Mouse (Mus musculus) liver, embryonic 13.5 days (tissue): ENCODE results near the gene Tab2. TPM values are rescaled to one million over a fixed set of nuclear protein-coding genes. Genes with fewer than 3 reads are reported as not detected.
A peak's percentile ranks its signal among the peaks of the same experiment; 100 is the strongest.

Experiments used
- ATAC-seq: fragments of 200-750 bp; cut with Nextera tagmentation; 2 replicates; pipeline ENCODE4 v1.8.0; 2017; ENCODE audit warnings: low read depth, mild to moderate bottlenecking, moderate number of reproducible peaks, moderate library complexity
- DNase-seq: peaks from one replicate; pipeline ENCODE4 v3.0.0; 2022
- H3K27ac ChIP-seq: fragments of 300-500 bp; sonication (generic); 2 replicates; pipeline ENCODE4 v1.5.1; 2015; ENCODE audit warnings: moderate library complexity, mild to moderate bottlenecking, inconsistent platforms
- H3K27me3 ChIP-seq: fragments of 300-500 bp; sonication (generic); 2 replicates; pipeline ENCODE4 v1.6.1; 2015; ENCODE audit warnings: mild to moderate bottlenecking, inconsistent platforms
- H3K36me3 ChIP-seq: fragments of 300-500 bp; sonication (generic); 2 replicates; pipeline ENCODE4 v1.6.1; 2015; ENCODE audit warnings: mild to moderate bottlenecking, inconsistent platforms
- H3K4me1 ChIP-seq: fragments of 300-500 bp; sonication (generic); replicated peaks from 2 replicates; pipeline ENCODE4 v1.6.1; 2015; ENCODE audit warnings: inconsistent platforms
- H3K4me2 ChIP-seq: fragments of 300-500 bp; sonication (generic); 2 replicates; pipeline ENCODE4 v1.6.1; 2015; ENCODE audit warnings: inconsistent platforms, mild to moderate bottlenecking, moderate library complexity
- H3K4me3 ChIP-seq: fragments of 300-500 bp; sonication (generic); replicated peaks from 2 replicates; pipeline ENCODE4 v1.5.1; 2015; ENCODE audit warnings: mild to moderate bottlenecking, inconsistent platforms
- H3K9ac ChIP-seq: fragments of 300-500 bp; sonication (generic); 2 replicates; pipeline ENCODE4 v1.6.1; 2015; ENCODE audit warnings: mild to moderate bottlenecking, inconsistent platforms
- H3K9me3 ChIP-seq: fragments of 300-500 bp; sonication (generic); replicated peaks from 2 replicates; pipeline ENCODE4 v1.6.1; 2016; ENCODE audit warnings: inconsistent platforms
- WGBS: fragments of 180-500 bp; shearing (Covaris S2); methylation state at CpG from one replicate; pipeline ENCODE4 v1.1.7; 2015; ENCODE audit not compliant: insufficient replicate concordance; 5-methylcytosine and 5-hydroxymethylcytosine counted together
- polyA plus RNA-seq: library from polyadenylated mRNA; unstranded; fragments of >200 nt; fragmentation: Nextera tagmentation; extraction: Ambion mirVana; gene quantifications from 2 replicates; pipeline ENCODE4 v1.2.1, GENCODE M21; 2015

Gene Tab2
- polyA plus RNA-seq: 9.2 TPM in 2 replicates

- Histone ChIP-seq H3K4me1 (peaks cover 63% of the 10 kb centered on the region), H3K9ac (peak within 1 kb of the TSS; percentile 97), H3K36me3 (no peaks in the 10 kb centered on the region; the same call in 1 of the 2 replicates), H3K4me3 (peak within 1 kb of the TSS; percentile 95), H3K4me2 (peak within 1 kb of the TSS; percentile 88), H3K9me3 (no peaks in the 10 kb centered on the region), H3K27me3 (no peaks in the 10 kb centered on the region), H3K27ac (peak within 1 kb of the TSS; percentile 92)
- under 1% methylated on average over 69 of the region's 97 CpGs for WGBS
- DNase-seq: peak; percentile 84
- peak; percentile 92 for ATAC-seq
Measured at GRCm38 (mm10) chr10:7956228-7957001, at the start of gene Tab2. TSS of gene Tab2 (minus strand) at chr10:7956230.

DNA sequence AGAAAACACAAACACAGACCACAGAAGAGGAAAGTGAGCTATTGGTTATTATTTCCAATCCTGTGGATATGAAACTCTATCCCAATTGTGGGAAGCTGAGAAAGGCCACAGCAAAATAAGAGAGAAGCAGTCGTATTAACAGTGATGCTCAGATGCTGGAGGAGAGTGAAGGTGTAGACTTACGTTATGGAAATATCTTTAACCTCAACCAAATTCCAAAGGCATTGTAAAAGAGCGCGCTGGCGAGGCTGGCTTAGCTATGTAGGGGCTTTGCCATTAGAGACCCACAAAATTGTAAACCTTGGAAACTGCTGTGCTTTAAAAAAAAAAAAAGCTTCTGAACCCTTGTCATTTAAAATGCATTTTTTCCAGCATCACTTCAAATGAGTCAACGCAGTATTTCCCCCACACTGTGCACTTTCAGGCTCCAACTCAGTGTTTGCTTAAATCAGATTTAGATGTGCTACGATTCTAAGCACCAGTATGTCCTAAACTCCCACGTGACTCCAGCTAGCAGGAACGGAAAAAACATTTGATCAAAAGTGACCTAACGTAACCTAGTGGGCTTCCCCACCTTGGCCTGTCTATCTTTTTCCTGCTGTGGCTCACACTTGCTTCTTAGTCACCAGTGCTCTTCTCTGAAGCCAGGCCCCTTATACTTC lies 36.4 kb upstream of the Tab2 start:
- H3K27ac ChIP-seq: no peak overlapping the region
- H3K36me3 ChIP-seq: no peaks in the 10 kb centered on the region
- H3K9ac ChIP-seq: no peak overlapping the region
- DNase-seq (no peak), ATAC-seq (no peak)
- H3K4me1 ChIP-seq: no peaks in the 10 kb centered on the region
- H3K9me3 ChIP-seq: no peaks in the 10 kb centered on the region
- H3K4me3 ChIP-seq: no peak overlapping the region
- 67% methylated on average over 10 of the region's 10 CpGs for WGBS
- no peaks in the 10 kb centered on the region for H3K27me3 ChIP-seq
- no peak overlapping the region for H3K4me2 ChIP-seq

DNA sequence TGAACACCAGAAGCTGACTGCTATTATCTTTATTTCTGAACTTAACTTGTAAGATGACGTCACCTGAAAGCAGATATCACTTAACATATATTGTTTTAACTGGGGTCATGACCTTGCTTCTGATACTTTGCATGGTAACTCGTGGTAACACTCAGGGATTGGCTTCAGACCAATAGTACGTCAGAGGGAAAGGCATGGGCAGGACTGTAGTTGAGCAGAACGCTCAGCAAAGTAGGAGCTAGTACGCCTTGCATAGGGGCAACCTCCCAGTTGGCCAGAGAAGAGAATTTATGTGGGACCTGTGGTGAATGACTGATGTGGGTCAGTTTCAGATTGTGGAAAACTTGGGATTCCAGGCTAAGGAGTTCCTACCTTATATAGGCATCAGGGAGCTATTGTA lies 35.6 kb upstream of the Tab2 start:
- H3K4me2 ChIP-seq: no peak overlapping the region
- H3K4me3 ChIP-seq: no peak overlapping the region
- H3K36me3 ChIP-seq: no peaks in the 10 kb centered on the region
- no peaks in the 10 kb centered on the region for H3K9me3 ChIP-seq
- no peaks in the 10 kb centered on the region for H3K27me3 ChIP-seq
- H3K9ac ChIP-seq: no peak overlapping the region
- H3K27ac ChIP-seq: no peak overlapping the region
- H3K4me1 ChIP-seq: no peaks in the 10 kb centered on the region
- DNase-seq (no peak), ATAC-seq (no peak)
- WGBS: 58% methylated on average over 5 of the region's 5 CpGs

GRCm38 (mm10) chr10:7987521-7987920 lies 31.5 kb upstream of the Tab2 start:
- no peak overlapping the region for H3K9ac ChIP-seq
- 77% methylated on average over 8 of the region's 8 CpGs for WGBS
- no peak overlapping the region for H3K4me2 ChIP-seq
- no peak overlapping the region for H3K4me3 ChIP-seq
- ATAC-seq (no peak), DNase-seq (no peak)
- H3K27me3 ChIP-seq: no peaks in the 10 kb centered on the region
- H3K27ac ChIP-seq: no peak overlapping the region
- H3K36me3 ChIP-seq: no peaks in the 10 kb centered on the region
- H3K4me1 ChIP-seq: no peaks in the 10 kb centered on the region
- H3K9me3 ChIP-seq: no peaks in the 10 kb centered on the region

DNA sequence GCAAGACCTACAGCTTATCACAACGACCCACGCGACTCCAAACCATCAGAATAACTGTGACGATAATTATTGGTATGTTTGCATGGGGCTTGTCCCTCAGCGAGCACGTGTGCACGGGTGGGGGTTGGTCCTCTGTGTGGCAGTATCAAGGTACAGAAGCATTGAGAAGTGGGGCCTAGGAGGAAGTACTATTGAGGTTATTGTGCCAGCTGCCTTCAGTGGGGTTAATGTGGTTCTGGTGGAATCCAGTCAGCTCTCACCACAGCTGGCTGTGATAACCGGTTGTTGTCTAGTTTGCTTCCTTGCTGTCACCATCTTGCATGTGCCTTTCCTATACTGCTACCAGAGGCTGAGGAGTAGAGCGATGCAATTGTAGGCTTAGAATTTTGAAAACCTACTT lies 20.4 kb upstream of the Tab2 start:
- Histone ChIP-seq H3K27ac (no peak overlapping the region), H3K9ac (no peak overlapping the region), H3K27me3 (no peaks in the 10 kb centered on the region), H3K9me3 (no peaks in the 10 kb centered on the region), H3K4me1 (no peaks in the 10 kb centered on the region), H3K36me3 (peaks cover 3% of the 10 kb centered on the region; the same call in 1 of the 2 replicates), H3K4me3 (no peak overlapping the region), H3K4me2 (no peak overlapping the region)
- ATAC-seq: no peak
- 62% methylated on average over 9 of the region's 9 CpGs for WGBS
- DNase-seq: no peak

DNA sequence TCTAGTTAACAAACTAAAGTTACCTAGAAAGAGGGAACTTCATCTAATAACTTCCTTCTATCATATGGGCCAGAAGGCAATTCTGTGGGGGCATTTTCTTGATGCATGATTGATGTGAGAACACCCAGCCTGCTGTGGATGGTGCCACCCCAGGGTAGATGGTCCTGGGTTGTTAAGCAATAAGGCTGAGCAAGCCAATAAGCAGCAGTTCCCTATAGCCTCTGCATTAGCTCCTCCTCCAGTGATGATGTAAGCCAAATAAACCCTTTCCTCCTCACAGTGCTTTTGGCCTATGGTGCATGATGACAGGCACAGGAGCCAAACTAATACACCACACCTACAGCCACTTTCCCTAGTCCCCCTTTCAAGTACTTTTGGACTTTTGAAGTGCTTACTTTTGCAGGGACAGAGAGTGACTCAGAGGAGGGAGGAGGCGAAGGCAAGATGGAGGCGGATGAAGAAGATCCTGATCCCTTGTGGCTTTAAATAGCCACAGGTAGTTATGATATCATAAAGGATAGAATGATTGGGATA lies 12.8 kb upstream of the Tab2 start:
- Histone ChIP-seq H3K4me1 (no peaks in the 10 kb centered on the region), H3K4me3 (no peak overlapping the region), H3K27ac (no peak overlapping the region), H3K9me3 (no peaks in the 10 kb centered on the region), H3K4me2 (no peak overlapping the region), H3K36me3 (no peaks in the 10 kb centered on the region), H3K27me3 (no peaks in the 10 kb centered on the region), H3K9ac (no peak overlapping the region)
- no peak for ATAC-seq
- DNase-seq: no peak
- 89% methylated on average over 2 of the region's 2 CpGs for WGBS

DNA sequence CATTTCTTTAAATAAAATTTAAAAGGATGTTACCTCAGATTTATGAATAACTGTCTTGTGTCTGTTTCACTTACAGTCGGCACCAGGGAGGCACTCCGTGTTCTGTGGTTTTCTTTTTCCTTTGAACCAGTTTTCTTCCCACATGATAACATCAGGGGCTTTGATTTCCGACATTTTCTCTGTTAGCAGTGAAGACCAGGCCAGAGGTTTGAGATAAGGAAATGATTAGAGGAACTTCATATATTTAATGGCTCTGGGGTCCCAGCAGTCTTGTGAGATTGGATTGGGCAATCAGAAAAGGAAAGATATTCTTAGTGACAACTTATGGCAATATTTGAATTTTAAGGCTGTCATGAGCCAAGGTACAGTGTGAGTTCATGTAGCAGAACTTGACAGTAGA lies 11.1 kb upstream of the Tab2 start:
- Histone ChIP-seq H3K9ac (no peak overlapping the region), H3K36me3 (no peaks in the 10 kb centered on the region), H3K27me3 (no peaks in the 10 kb centered on the region), H3K4me3 (no peak overlapping the region), H3K4me2 (no peak overlapping the region), H3K27ac (no peak overlapping the region), H3K4me1 (no peaks in the 10 kb centered on the region), H3K9me3 (no peaks in the 10 kb centered on the region)
- ATAC-seq (no peak), DNase-seq (no peak)
- WGBS: 6% methylated on average over 3 of the region's 3 CpGs

- Histone ChIP-seq H3K4me2 (0 out of 2 replicates have a peak overlapping the region, but pooled peaks have one; percentile 8), H3K36me3 (no peaks in the 10 kb centered on the region), H3K4me1 (peaks cover 37% of the 10 kb centered on the region), H3K4me3 (no peak overlapping the region), H3K27ac (no peak overlapping the region), H3K9ac (no peak overlapping the region), H3K9me3 (no peaks in the 10 kb centered on the region), H3K27me3 (no peaks in the 10 kb centered on the region)
- ATAC-seq (peak; percentile 22), DNase-seq (peak; percentile 21)
- WGBS: 28% methylated on average over 6 of the region's 6 CpGs
Measured at GRCm38 (mm10) chr10:7959073-7959472, 3.0 kb upstream of the Tab2 start.

DNA sequence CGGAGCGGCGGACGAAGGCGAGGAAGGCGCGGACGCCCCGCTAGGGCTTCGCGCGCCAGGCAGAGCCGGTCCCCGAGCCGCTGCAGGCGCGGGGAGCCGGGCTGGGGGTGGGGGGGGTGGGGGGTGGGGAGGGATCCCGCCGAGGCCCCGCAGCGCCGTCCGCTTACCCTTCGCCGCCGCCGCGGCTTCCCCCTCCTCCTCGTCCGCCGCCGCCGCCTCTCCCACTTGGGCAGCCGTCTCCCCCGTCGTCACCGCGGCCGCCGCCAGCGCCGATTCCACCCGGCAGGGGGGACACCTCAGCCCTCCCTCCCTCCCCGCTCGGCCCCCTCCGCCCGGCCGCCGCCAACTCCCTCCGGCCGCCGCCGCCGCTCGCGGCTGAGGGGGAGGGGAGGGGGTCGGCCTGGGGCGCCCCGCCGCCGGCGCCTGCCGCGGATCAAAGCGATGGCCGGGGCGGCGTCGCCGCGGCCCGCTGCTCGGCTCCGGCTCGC lies 352 bp downstream of the Tab2 start:
- ATAC-seq: peak; percentile 47
- WGBS: 0% methylated on average over 11 of the region's 76 CpGs
- Histone ChIP-seq H3K27ac (peak overlapping the region; percentile 92), H3K27me3 (no peaks in the 10 kb centered on the region), H3K9ac (peak overlapping the region; percentile 97), H3K4me2 (peak overlapping the region; percentile 88), H3K4me3 (peak overlapping the region; percentile 95), H3K9me3 (no peaks in the 10 kb centered on the region), H3K36me3 (no peaks in the 10 kb centered on the region; the same call in 1 of the 2 replicates), H3K4me1 (peaks cover 70% of the 10 kb centered on the region)
- peak; percentile 34 for DNase-seq

GRCm38 (mm10) chr10:7954989-7955633 lies 919 bp downstream of the Tab2 start:
- Histone ChIP-seq H3K4me2 (peak overlapping the region; percentile 88), H3K9me3 (no peaks in the 10 kb centered on the region), H3K4me1 (peaks cover 69% of the 10 kb centered on the region), H3K27ac (peak overlapping the region; percentile 92), H3K9ac (peak overlapping the region; percentile 97), H3K36me3 (no peaks in the 10 kb centered on the region; the same call in 1 of the 2 replicates), H3K27me3 (no peaks in the 10 kb centered on the region), H3K4me3 (peak overlapping the region; percentile 95)
- WGBS: 2% methylated on average over 30 of the region's 31 CpGs
- ATAC-seq (peak; percentile 26), DNase-seq (peak; percentile 46)

DNA sequence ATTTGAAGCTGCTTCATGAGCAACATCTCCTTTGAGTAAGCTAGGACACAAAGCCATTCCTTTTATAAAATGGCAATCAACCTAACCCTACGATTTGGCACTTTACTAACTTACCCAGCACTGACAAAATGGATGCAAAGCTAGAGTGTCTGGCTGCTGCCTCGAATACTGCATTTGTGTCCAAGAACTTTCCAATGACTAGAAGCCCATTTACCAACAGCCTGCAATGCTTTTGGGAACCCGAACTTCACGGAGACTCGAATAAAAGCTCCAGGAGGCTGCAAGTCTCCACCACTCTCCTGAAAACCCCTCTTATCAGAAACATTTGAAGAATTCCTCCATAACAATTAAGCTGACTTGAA lies 1.4 kb downstream of the Tab2 start:
- peak overlapping the region; percentile 95 for H3K4me3 ChIP-seq

More for the DNA sequence above, 1.4 kb downstream of the Tab2 start:
- Histone ChIP-seq H3K9ac (peak overlapping the region; percentile 97), H3K9me3 (no peaks in the 10 kb centered on the region), H3K36me3 (no peaks in the 10 kb centered on the region; the same call in 1 of the 2 replicates), H3K4me2 (peak overlapping the region; percentile 88), H3K27me3 (no peaks in the 10 kb centered on the region), H3K27ac (peak overlapping the region; percentile 92), H3K4me1 (peaks cover 69% of the 10 kb centered on the region)
- DNase-seq (no peak), ATAC-seq (no peak)
- WGBS: 3% methylated on average over 5 of the region's 5 CpGs
